Mouse (Mus musculus): ENCODE measurements at regions not wholly inside any gene's neighbourhood (a gene's known extent, or its start where the extent isn't known, plus 50 kb on each side); places are given as distances from the start of the nearest gene placed in this dataset.

- no peak for DNase-seq
Measured at GRCm38 (mm10) chr5:75828332-75828731, 149.9 kb downstream of the Kdr start.

GRCm38 (mm10) chr5:75826283-75827098 lies 151.8 kb downstream of the Kdr start:
- DNase-seq = no peak

GRCm38 (mm10) chr5:75825576-75825975 lies 152.7 kb downstream of the Kdr start:
- DNase-seq = no peak

GRCm38 (mm10) chr5:75824660-75825059 lies 153.6 kb downstream of the Kdr start:
- DNase-seq = no peak

GRCm38 (mm10) chr5:75823646-75824045 lies 154.6 kb downstream of the Kdr start:
- no peak for DNase-seq

GRCm38 (mm10) chr5:75817396-75817795 lies 160.9 kb downstream of the Kdr start:
- no peak for DNase-seq

- no peak for DNase-seq
Measured at GRCm38 (mm10) chr5:75814393-75814984, 163.8 kb downstream of the Kdr start.

GRCm38 (mm10) chr5:75812686-75813085 lies 165.6 kb downstream of the Kdr start:
- no peak for DNase-seq

- no peak for DNase-seq
Measured at GRCm38 (mm10) chr5:75808551-75809332, 169.5 kb downstream of the Kdr start.

GRCm38 (mm10) chr5:75805011-75805410 lies 173.2 kb downstream of the Kdr start:
- no peak for DNase-seq

- no peak for DNase-seq
Measured at GRCm38 (mm10) chr5:75804340-75804739, 173.9 kb downstream of the Kdr start.

GRCm38 (mm10) chr5:75803012-75803411 lies 175.2 kb downstream of the Kdr start:
- no peak for DNase-seq

GRCm38 (mm10) chr5:75800040-75800989 lies 177.9 kb downstream of the Kdr start:
- DNase-seq = no peak

GRCm38 (mm10) chr5:75799627-75800026 lies 178.6 kb downstream of the Kdr start:
- DNase-seq = no peak

- DNase-seq = no peak
Measured at GRCm38 (mm10) chr5:75793184-75793583, 185.1 kb downstream of the Kdr start.

- no peak for DNase-seq
Measured at GRCm38 (mm10) chr5:75791738-75792137, 186.5 kb downstream of the Kdr start.

GRCm38 (mm10) chr5:75788087-75788486 lies 190.2 kb downstream of the Kdr start:
- no peak for DNase-seq

- DNase-seq = no peak
Measured at GRCm38 (mm10) chr5:75786196-75786595, 192.1 kb downstream of the Kdr start.

- DNase-seq = no peak
Measured at GRCm38 (mm10) chr5:75784998-75785593, 193.2 kb downstream of the Kdr start.

- no peak for DNase-seq
Measured at GRCm38 (mm10) chr5:75770592-75770991, 195.9 kb downstream of the Kit start.

- no peak for DNase-seq
Measured at GRCm38 (mm10) chr5:75767213-75767612, 192.5 kb downstream of the Kit start.

GRCm38 (mm10) chr5:75762374-75762773 lies 187.7 kb downstream of the Kit start:
- no peak for DNase-seq
